Mouse (Mus musculus) heart, postnatal 0 days (tissue): ENCODE data around the gene Fkbp14.

Experiments used
- CTCF ChIP-seq: IDR thresholded peaks from 2 replicates; pipeline ENCODE4 v1.5.1; 2016; ENCODE audit warnings: antibody characterized with exemption, control low read depth, low read depth
- EP300 ChIP-seq: IDR thresholded peaks from 2 replicates; pipeline ENCODE4 v1.6.1; 2016; ENCODE audit warnings: antibody characterized with exemption, low read depth

GRCm38 (mm10) chr6:54565665-54566545, 31.2 kb downstream of the Fkbp14 start, which contains the start of gene Scrn1:
- no peak for TF ChIP-seq CTCF
- TF ChIP-seq EP300, result no peak
